Mouse (Mus musculus): ENCODE data around the gene Gm49405.

Gm49405 gene

DNA sequence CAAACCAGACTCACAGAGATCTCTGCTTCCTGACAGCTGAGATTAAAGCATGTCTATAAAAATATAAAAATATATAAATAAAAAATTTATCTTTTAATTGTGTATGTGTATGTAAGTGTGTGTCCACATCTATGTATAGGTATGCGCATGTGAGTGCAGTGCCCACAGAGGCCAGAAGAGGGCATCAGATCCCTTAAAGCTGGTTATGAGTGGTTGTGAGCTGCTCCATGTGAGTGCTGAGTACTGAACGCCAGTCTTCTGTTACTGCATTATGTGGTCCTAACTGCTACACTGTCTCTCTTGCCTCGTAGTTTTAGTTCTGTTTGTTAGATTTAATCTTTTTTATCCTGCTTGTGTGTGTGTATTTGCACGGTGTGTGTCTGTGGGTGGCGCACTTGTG, 50.6 kb downstream of the Gm49405 start:
- DNase-seq (ENCODE audit: low spot score in 2 of 2) = no peak

GRCm38 (mm10) chr19:4051741-4052515, 51.5 kb downstream of the Gm49405 start:
- peak in 1 of 2 experiments; percentile 48 for DNase-seq (ENCODE audit: low spot score in 2 of 2)

DNA sequence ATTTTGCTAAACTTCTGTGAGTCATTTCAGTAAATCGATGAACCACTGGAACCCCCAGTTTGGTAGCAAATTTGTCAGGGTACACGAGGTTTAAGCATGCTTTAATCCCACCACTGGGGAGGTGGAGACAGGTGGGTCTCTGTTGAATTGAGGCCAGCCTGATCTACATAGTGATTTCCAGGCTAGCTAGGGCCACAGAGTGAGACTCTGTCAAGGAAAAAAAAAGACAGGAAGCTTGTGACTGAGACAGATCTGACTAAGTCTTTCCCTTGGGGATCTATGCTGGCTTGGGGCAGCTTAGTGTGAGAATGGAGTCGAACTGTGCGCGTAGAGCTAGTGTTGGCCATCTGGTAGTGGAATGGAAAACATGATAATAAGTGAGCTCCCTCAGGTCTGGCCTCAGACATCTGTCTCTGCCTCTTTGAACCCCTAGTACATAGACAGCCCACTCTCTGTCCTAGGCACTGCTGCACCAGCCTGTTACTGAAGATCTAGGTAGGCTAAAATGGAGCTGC, 52.1 kb downstream of the Gm49405 start:
- no peak for DNase-seq (ENCODE audit: low spot score in 2 of 2)

DNA sequence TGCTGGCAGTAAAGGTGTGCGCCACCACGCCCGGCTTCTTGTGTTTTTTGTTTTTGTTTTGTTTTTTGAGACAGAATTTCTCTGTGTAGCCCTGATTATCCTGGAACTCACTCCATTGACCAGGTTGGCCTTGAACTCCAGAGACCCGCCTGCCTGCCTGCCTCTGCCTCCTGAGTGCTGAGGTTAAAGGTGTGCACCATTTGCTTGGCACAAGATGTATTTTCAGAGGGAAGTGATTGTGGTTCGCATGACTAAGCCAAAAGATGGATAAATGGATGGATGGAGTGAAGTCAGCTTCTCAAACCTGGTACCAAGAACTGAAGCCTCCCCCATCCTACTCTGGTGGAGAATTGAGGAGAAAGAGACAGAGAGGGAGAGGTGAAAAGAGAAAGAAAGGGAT, 54.2 kb downstream of the Gm49405 start:
- no peak for DNase-seq (ENCODE audit: low spot score in 2 of 2)

All from urinary bladder, adult 18-20 months (tissue).